Mouse (Mus musculus): Measurements from ENCODE around the gene Il20rb. TPM values are rescaled to one million over a fixed set of nuclear protein-coding genes. Genes with fewer than 3 reads are reported as not detected.

The Il20rb gene
- polyA plus RNA-seq, 1 experiment from 2014 or later, result 0.79 TPM

GRCm38 (mm10) chr9:100416756-100417155, 69.8 kb downstream of the Il20rb start:
- 54% methylated on average over 1 of the region's 1 CpGs for WGBS
- H3K4me3 ChIP-seq, result no peak overlapping the region
- H3K27ac ChIP-seq, result no peak overlapping the region
- H3K4me2 ChIP-seq (replicated peaks), result no peak overlapping the region
- H3K9ac ChIP-seq, result no peak overlapping the region
- H3K4me1 ChIP-seq, result peaks cover 7% of the 10 kb centered on the region
- ATAC-seq (ENCODE audit: low FRiP score, low read depth), result no peak
- H3K36me3 ChIP-seq, result no peaks in the 10 kb centered on the region
- no peaks in the 10 kb centered on the region for H3K27me3 ChIP-seq
- no peaks in the 10 kb centered on the region for H3K9me3 ChIP-seq

- ATAC-seq (ENCODE audit: low FRiP score, low read depth), result no peak
- Histone ChIP-seq H3K4me3 (no peak overlapping the region), H3K4me2 (replicated peaks) (no peak overlapping the region), H3K36me3 (no peaks in the 10 kb centered on the region), H3K4me1 (peaks cover 7% of the 10 kb centered on the region), H3K9ac (no peak overlapping the region), H3K27ac (no peak overlapping the region), H3K27me3 (no peaks in the 10 kb centered on the region), H3K9me3 (no peaks in the 10 kb centered on the region)
- 86% methylated on average over 6 of the region's 6 CpGs for WGBS
Measured at GRCm38 (mm10) chr9:100416299-100416698, 70.3 kb downstream of the Il20rb start.

GRCm38 (mm10) chr9:100415328-100415979, 71.1 kb downstream of the Il20rb start:
- no peaks in the 10 kb centered on the region for H3K27me3 ChIP-seq
- H3K36me3 ChIP-seq, result no peaks in the 10 kb centered on the region
- no peak overlapping the region for H3K9ac ChIP-seq
- no peak overlapping the region for H3K27ac ChIP-seq
- H3K4me2 ChIP-seq (replicated peaks), result no peak overlapping the region
- H3K4me1 ChIP-seq, result peaks cover 7% of the 10 kb centered on the region
- WGBS, result 25% methylated on average over 7 of the region's 7 CpGs
- ATAC-seq (ENCODE audit: low FRiP score, low read depth), result peak; percentile 73
- H3K9me3 ChIP-seq, result no peaks in the 10 kb centered on the region
- no peak overlapping the region for H3K4me3 ChIP-seq

Other genes with a start within 250 kb of the Il20rb start
- gene Nck1, start 59.3 kb upstream of the Il20rb start, polyA plus RNA-seq (2015; fragmentation: Nextera tagmentation; extraction: Ambion mirVana), result 74.4 and 76.5 TPM in 2 replicates
- 2.7 TPM in 2 replicates for gene Slc35g2, start 84.3 kb upstream of the Il20rb start, polyA plus RNA-seq (2015; fragmentation: Nextera tagmentation; extraction: Ambion mirVana)
- gene Stag1, start 111.0 kb upstream of the Il20rb start, polyA plus RNA-seq (2015; fragmentation: Nextera tagmentation; extraction: Ambion mirVana), result 52.5 and 55.4 TPM in 2 replicates